Mouse (Mus musculus) testis, adult 2 months (tissue): ENCODE measurements at regions not wholly inside any gene's neighbourhood (a gene's known extent, or its start where the extent isn't known, plus 50 kb on each side); places are given as distances from the start of the nearest gene placed in this dataset.
"Not testable (repeated sequence)": the region's sequence is repeated elsewhere in the genome, so short reads cannot be mapped to it uniquely, and the experiment has no call there.

Experiments used
- H3K27ac ChIP-seq: fragments of 200-500 bp; 2 replicates; pipeline ENCODE4 v1.5.1; 2012; ENCODE audit warnings: low read depth, low read length; ENCODE audit not compliant: control insufficient read depth, insufficient read depth
- H3K27me3 ChIP-seq: fragments of 200-500 bp; 2 replicates; pipeline ENCODE4 v1.6.1; 2012; ENCODE audit warnings: mild to moderate bottlenecking, low read length, moderate library complexity; ENCODE audit not compliant: control insufficient read depth, insufficient read depth
- H3K36me3 ChIP-seq: fragments of 200-500 bp; 2 replicates; pipeline ENCODE4 v1.6.1; 2012; ENCODE audit warnings: mild to moderate bottlenecking, low read length; ENCODE audit not compliant: control insufficient read depth, insufficient read depth
- H3K4me1 ChIP-seq: fragments of 200-500 bp; 2 replicates; pipeline ENCODE4 v1.6.1; 2012; ENCODE audit warnings: low read length; ENCODE audit not compliant: control insufficient read depth, insufficient read depth
- H3K4me3 ChIP-seq: fragments of 200-500 bp; 2 replicates; pipeline ENCODE4 v1.5.1; 2012; ENCODE audit warnings: low read depth, mild to moderate bottlenecking, low read length, moderate library complexity, mixed read lengths; ENCODE audit not compliant: control insufficient read depth
- CTCF ChIP-seq: fragments of 200-500 bp; IDR thresholded peaks from 2 replicates; pipeline ENCODE4 v1.5.1; 2012; ENCODE audit warnings: low read depth, mild to moderate bottlenecking, inconsistent platforms, low read length, moderate library complexity; ENCODE audit not compliant: control insufficient read depth, insufficient read depth, insufficient replicate concordance
- POLR2A ChIP-seq: fragments of 200-500 bp; IDR thresholded peaks from 2 replicates; pipeline ENCODE4 v1.6.1; 2012; ENCODE audit warnings: low read depth, mild to moderate bottlenecking, inconsistent platforms, low read length, moderate library complexity; ENCODE audit not compliant: control insufficient read depth

GRCm38 (mm10) chr15:53984006-53984405 lies 99.3 kb downstream of the Gm7489 start:
- H3K4me1 ChIP-seq, H3K36me3 ChIP-seq, H3K27ac ChIP-seq, H3K27me3 ChIP-seq, H3K4me3 ChIP-seq: not testable (repeated sequence)

- Histone ChIP-seq H3K27ac (no peak overlapping the region), H3K27me3 (no peaks in the 10 kb centered on the region), H3K4me1 (no peaks in the 10 kb centered on the region), H3K36me3 (no peaks in the 10 kb centered on the region), H3K4me3 (no peak overlapping the region)
- TF ChIP-seq POLR2A (no peak), CTCF (no peak)
Measured at GRCm38 (mm10) chr15:53989888-53990287, 105.2 kb downstream of the Gm7489 start.

- no peaks in the 10 kb centered on the region for H3K36me3 ChIP-seq
- no peaks in the 10 kb centered on the region for H3K27me3 ChIP-seq
- no peak for TF ChIP-seq CTCF
- no peak for TF ChIP-seq POLR2A
- no peak overlapping the region for H3K4me3 ChIP-seq
- no peak overlapping the region for H3K27ac ChIP-seq
- H3K4me1 ChIP-seq, result no peaks in the 10 kb centered on the region
Measured at GRCm38 (mm10) chr15:53995199-53995868, 110.6 kb downstream of the Gm7489 start.

- TF ChIP-seq POLR2A (no peak), CTCF (no peak)
- Histone ChIP-seq H3K4me3 (no peak overlapping the region), H3K36me3 (no peaks in the 10 kb centered on the region), H3K27me3 (no peaks in the 10 kb centered on the region), H3K4me1 (no peaks in the 10 kb centered on the region), H3K27ac (no peak overlapping the region)
Measured at GRCm38 (mm10) chr15:53998600-53999290, 114.0 kb downstream of the Gm7489 start.

- TF ChIP-seq POLR2A (no peak), CTCF (no peak)
- no peaks in the 10 kb centered on the region for H3K36me3 ChIP-seq
Measured at GRCm38 (mm10) chr15:54033756-54034155, 149.1 kb downstream of the Gm7489 start.

GRCm38 (mm10) chr15:54050711-54051110 lies 166.0 kb downstream of the Gm7489 start:
- no peak overlapping the region for H3K4me3 ChIP-seq
- H3K27me3 ChIP-seq, result no peaks in the 10 kb centered on the region
- no peaks in the 10 kb centered on the region for H3K4me1 ChIP-seq
- TF ChIP-seq POLR2A (no peak), CTCF (no peak)
- H3K27ac ChIP-seq, result no peak overlapping the region
- no peaks in the 10 kb centered on the region for H3K36me3 ChIP-seq

More at GRCm38 (mm10) chr15:54033756-54034155, 149.1 kb downstream of the Gm7489 start:
- Histone ChIP-seq H3K27ac (no peak overlapping the region), H3K27me3 (no peaks in the 10 kb centered on the region), H3K4me1 (no peaks in the 10 kb centered on the region), H3K4me3 (no peak overlapping the region)

- Histone ChIP-seq H3K4me3 (peak overlapping the region; percentile 27; the same call in 1 of the 2 replicates), H3K36me3 (no peaks in the 10 kb centered on the region), H3K27ac (no peak overlapping the region), H3K27me3 (no peaks in the 10 kb centered on the region), H3K4me1 (no peaks in the 10 kb centered on the region)
- no peak for TF ChIP-seq POLR2A
- TF ChIP-seq CTCF, result peak; percentile 98
Measured at GRCm38 (mm10) chr15:54070005-54070634, 185.4 kb downstream of the Gm7489 start.
